Mouse (Mus musculus) G1E (cell line): ENCODE measurements around the gene Gm45785. TPM values are rescaled to one million over a fixed set of nuclear protein-coding genes. Genes with fewer than 3 reads are reported as not detected.

Source experiments
- ATAC-seq: 2 replicates; pipeline ENCODE4 v1.8.0; 2016; ENCODE audit warnings: mild to moderate bottlenecking; ENCODE audit not compliant: insufficient number of reproducible peaks, poor library complexity, low FRiP score, severe bottlenecking; ENCODE audit errors: extremely low read depth
- DNase-seq: peaks from one replicate; pipeline ENCODE4 v3.0.0; 2012; ENCODE audit warnings: low spot score
- H3K27me3 ChIP-seq: 2 replicates; pipeline ENCODE4 v1.6.1; 2012; ENCODE audit warnings: mild to moderate bottlenecking, low read length, inconsistent platforms; ENCODE audit not compliant: insufficient read depth
- H3K36me3 ChIP-seq: replicated peaks from 2 replicates; pipeline ENCODE3; 2012; ENCODE audit warnings: mild to moderate bottlenecking, inconsistent platforms
- H3K4me1 ChIP-seq: 2 replicates; pipeline ENCODE4 v1.6.1; 2012; ENCODE audit warnings: low read depth, low read length, inconsistent platforms, mixed read lengths; ENCODE audit not compliant: insufficient read depth
- H3K4me3 ChIP-seq: 2 replicates; pipeline ENCODE4 v1.5.1; 2012; ENCODE audit warnings: low read depth, mild to moderate bottlenecking, inconsistent platforms, low read length, moderate library complexity, mixed read lengths
- H3K9me3 ChIP-seq: replicated peaks from 2 replicates; pipeline ENCODE4 v1.6.1; 2012; ENCODE audit warnings: inconsistent platforms
- CTCF ChIP-seq: IDR thresholded peaks from 2 replicates; pipeline ENCODE4 v1.5.1; 2012; ENCODE audit warnings: low read depth, low read length, inconsistent platforms, mixed read lengths
- GATA1 ChIP-seq: IDR thresholded peaks from 2 replicates; pipeline ENCODE4 v1.6.1; 2012; ENCODE audit warnings: borderline replicate concordance, low read length, inconsistent platforms, mixed read lengths
- GATA2 ChIP-seq: IDR thresholded peaks from 2 replicates; pipeline ENCODE4 v1.6.1; 2012; ENCODE audit warnings: low read depth, low read length, inconsistent platforms, borderline replicate concordance
- POLR2AphosphoS5 ChIP-seq: IDR thresholded peaks from 2 replicates; pipeline ENCODE4 v1.6.1; 2012; ENCODE audit warnings: low read depth, low read length, inconsistent platforms; ENCODE audit not compliant: insufficient replicate concordance
- TAL1 ChIP-seq: conservative IDR thresholded peaks from 2 replicates; pipeline ENCODE4 v1.6.1; 2012; ENCODE audit warnings: low read depth, low read length, inconsistent platforms, mixed read lengths
- polyA plus RNA-seq: library from polyadenylated mRNA; stranded (reverse); fragments of >175 nt; gene quantifications from 2 replicates; pipeline ENCODE4 v1.2.3, GENCODE M21; 2012
- total RNA-seq, 2 experiments: library from RNA; stranded (forward) in 1 of 2; stranded (reverse) in 1 of 2; fragments of 200-1000 nt in 1 of 2; fragments of >200 nt in 1 of 2; fragmentation: Nextera tagmentation in 1 of 2; gene quantifications; 2 replicates each; pipeline ENCODE4 v1.2.3; 2014 to 2017

Gene Gm45785
- total and polyA plus RNA-seq, 3 experiments = 1.8 to 2.1 TPM; not detected in 1

GRCm38 (mm10) chr7:140835758-140836087 is 20.4 kb downstream of the Gm45785 start:
- DNase-seq = no peak
- Histone ChIP-seq H3K4me1 (no peaks in the 10 kb centered on the region; the same call in 1 of the 2 replicates), H3K27me3 (peaks cover 46% of the 10 kb centered on the region), H3K9me3 (no peaks in the 10 kb centered on the region), H3K4me3 (no peak overlapping the region), H3K36me3 (no peaks in the 10 kb centered on the region)
- no peak for ATAC-seq
- TF ChIP-seq TAL1 (no peak), GATA1 (no peak), CTCF (no peak), GATA2 (no peak), POLR2AphosphoS5 (no peak)

- no peak within 1 kb of the TSS for H3K4me3 ChIP-seq
- no peaks in the 10 kb centered on the region for H3K9me3 ChIP-seq
- TF ChIP-seq GATA2 (no peak), CTCF (no peak), POLR2AphosphoS5 (no peak), TAL1 (no peak), GATA1 (no peak)
- H3K27me3 ChIP-seq = peaks cover 45% of the 10 kb centered on the region
- no peaks in the 10 kb centered on the region for H3K36me3 ChIP-seq
- H3K4me1 ChIP-seq = no peaks in the 10 kb centered on the region; the same call in 1 of the 2 replicates
- ATAC-seq (no peak), DNase-seq (no peak)
Observed at GRCm38 (mm10) chr7:140834968-140835757, 21.0 kb downstream of the Gm45785 start, which contains the start of gene Urah. TSS of gene Urah (plus strand) at chr7:140835018.

DNA sequence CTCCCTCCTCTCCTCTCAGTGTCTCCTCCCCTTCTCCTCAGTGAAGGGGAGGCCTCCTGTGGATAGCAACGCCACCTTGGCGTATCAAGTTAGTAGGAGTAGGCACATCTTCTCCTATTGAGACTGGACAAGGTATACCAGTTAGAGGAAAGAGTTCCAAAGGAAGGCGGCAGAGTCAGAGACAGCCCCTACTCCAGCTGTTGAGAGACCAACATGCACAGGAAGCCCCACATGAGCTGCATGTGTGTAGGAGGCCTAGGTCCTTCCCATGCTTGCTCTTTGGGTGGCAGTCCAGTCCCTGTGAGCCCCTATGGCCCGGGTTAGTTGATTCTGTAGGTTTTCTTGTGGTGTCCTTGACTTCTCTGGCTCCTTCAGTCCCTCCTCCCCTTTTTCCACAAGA is 22.8 kb downstream of the Gm45785 start:
- Histone ChIP-seq H3K27me3 (peaks cover 36% of the 10 kb centered on the region), H3K9me3 (no peaks in the 10 kb centered on the region), H3K36me3 (no peaks in the 10 kb centered on the region), H3K4me1 (no peaks in the 10 kb centered on the region; the same call in 1 of the 2 replicates), H3K4me3 (no peak overlapping the region)
- ATAC-seq = no peak
- TF ChIP-seq GATA1 (no peak), TAL1 (no peak), POLR2AphosphoS5 (no peak), GATA2 (no peak), CTCF (no peak)
- DNase-seq = no peak

DNA sequence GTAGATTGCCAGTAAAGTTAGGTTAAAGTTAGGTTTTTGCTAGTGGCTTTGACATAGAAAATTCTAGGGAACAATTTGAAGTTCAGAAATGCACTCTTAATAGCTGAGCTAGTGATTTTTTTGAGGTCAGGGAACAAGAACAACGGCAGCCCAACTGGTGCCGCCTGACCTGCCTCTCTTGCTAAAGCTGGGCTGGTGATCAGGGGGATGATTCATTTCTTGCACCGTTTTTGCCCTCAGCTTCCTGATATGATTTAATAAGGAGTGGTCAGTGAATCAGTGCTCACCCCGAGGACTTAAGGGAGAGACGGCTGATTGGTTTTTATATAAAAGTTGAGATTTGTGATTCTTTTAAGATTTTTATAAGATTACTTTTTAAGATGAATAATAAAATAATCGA is 24.7 kb downstream of the Gm45785 start:
- H3K4me3 ChIP-seq = no peak overlapping the region

DNA sequence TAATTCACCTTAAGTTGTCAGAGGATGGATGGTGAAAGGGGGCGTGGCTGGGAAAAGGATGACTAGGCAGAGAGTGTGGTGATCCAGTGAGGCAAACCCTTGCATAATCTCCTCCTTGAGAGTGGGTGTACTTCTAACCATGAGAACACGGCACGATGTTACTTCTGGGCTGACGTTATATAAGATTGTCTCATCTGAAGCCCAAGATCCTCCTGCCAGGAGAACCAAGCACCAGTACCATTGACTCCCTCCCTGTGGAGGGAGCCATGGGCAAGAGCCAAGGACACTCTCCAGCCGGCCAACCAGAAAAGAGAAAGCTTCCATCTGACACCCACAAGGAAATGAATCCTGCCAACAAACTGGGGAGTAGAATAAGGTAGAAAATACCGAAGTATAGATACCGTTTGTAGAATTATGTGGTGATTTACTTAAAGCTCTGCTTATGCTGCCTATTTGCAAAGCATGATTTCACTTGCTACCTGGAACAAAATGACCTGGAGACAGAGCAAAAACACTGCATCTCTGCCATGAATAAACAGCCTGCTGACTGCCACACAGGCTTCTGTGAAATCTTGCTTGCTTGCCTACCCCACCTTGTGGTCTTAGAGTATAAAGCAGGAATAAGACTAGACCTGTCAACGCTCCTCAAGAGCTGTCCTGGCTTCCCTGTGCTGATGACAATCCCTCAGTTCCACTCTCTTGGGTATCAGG is 27.8 kb downstream of the Gm45785 start:
- DNase-seq (no peak), ATAC-seq (no peak)
- no peak overlapping the region for H3K4me3 ChIP-seq
- H3K36me3 ChIP-seq = no peaks in the 10 kb centered on the region
- TF ChIP-seq TAL1 (no peak), GATA1 (no peak), CTCF (no peak), POLR2AphosphoS5 (no peak), GATA2 (no peak)
- H3K27me3 ChIP-seq = peaks cover 12% of the 10 kb centered on the region
- H3K9me3 ChIP-seq = no peaks in the 10 kb centered on the region
- 0 out of 2 replicates have a peak, but pooled peaks cover 2% of the 10 kb centered on the region for H3K4me1 ChIP-seq

More for the DNA sequence above, 24.7 kb downstream of the Gm45785 start:
- no peaks in the 10 kb centered on the region for H3K9me3 ChIP-seq
- H3K4me1 ChIP-seq = peaks cover 2% of the 10 kb centered on the region; the same call in 1 of the 2 replicates
- peaks cover 31% of the 10 kb centered on the region for H3K27me3 ChIP-seq
- DNase-seq (no peak), ATAC-seq (no peak)
- no peak for TF ChIP-seq POLR2AphosphoS5
- no peak for TF ChIP-seq GATA1
- TF ChIP-seq GATA2 = no peak
- no peak for TF ChIP-seq CTCF
- TF ChIP-seq TAL1 = no peak
- no peaks in the 10 kb centered on the region for H3K36me3 ChIP-seq

DNA sequence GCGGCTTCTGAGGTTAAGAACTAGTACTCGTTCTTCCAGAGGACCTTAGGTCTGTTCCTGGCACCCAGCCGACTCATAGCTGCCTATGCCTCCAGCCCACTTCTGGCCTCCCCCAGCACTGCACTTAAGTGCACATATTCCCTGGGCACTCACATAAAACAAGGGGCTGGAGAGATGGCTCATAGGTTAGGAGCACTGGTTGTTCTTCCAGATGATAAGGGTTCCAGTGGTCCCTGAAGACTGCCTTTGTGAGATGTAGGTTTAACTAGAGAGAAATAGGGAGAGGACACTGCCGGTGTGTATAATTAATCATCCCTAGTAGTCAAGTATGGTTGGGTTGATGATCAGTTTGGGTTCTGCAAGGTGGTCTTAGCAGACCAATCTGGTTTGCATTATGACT is 33.4 kb downstream of the Gm45785 start:
- Histone ChIP-seq H3K4me1 (no peaks in the 10 kb centered on the region), H3K27me3 (peaks cover 19% of the 10 kb centered on the region), H3K9me3 (no peaks in the 10 kb centered on the region), H3K36me3 (no peaks in the 10 kb centered on the region), H3K4me3 (no peak overlapping the region)
- no peak for TF ChIP-seq TAL1
- no peak for TF ChIP-seq POLR2AphosphoS5
- no peak for TF ChIP-seq CTCF
- no peak for TF ChIP-seq GATA2
- TF ChIP-seq GATA1 = no peak
- no peak for ATAC-seq
- no peak for DNase-seq
